Mouse (Mus musculus) lung, adult 10 weeks (tissue): ENCODE measurements around the gene Sema5a. TPM values are rescaled to one million over a fixed set of nuclear protein-coding genes. Genes with fewer than 3 reads are reported as not detected.

Experiments used
- polyA plus RNA-seq: library from polyadenylated mRNA; stranded (reverse); fragments of 350-450 nt; fragmentation: Illumina TruSeq; extraction: RNeasy Lipid Tissue Mini Kit (QIAGEN cat#74804); gene quantifications from one replicate; pipeline ENCODE4 v1.2.3, GENCODE M21; 2014; ENCODE audit warnings: low read depth, low replicate concordance; ENCODE audit not compliant: insufficient read depth

The Sema5a gene
- polyA plus RNA-seq: 2.6 TPM

DNA sequence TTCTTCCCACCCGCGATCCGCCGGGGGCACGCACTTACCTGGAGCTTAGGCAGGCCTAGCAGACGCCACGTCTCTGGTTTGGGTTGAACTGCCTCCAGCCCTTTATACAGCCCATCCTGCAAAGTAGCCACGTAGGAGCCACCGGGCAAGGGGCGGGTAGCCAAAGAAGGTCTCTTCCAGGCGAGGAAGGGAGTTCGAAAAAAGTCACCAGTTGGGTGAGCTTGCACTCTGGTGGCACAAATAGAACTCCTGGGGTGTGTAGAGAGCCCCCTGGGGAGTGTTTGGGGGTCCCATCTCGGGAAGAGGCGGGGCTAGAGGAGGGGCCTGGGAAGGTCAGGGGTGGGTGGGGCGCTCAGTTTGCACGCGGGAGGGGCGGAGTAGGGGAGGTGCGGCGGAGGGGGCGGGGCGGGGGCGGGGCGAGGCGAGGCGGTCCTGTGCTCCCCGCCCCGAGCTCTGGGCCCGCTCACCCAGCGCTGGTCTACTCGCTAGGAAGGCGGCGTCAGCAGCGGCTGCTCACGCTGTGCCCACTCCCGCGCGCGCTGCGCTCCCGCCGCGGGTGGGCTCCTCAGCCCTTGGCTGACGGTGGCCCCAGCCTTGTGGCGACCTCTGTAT, at the start of gene Sema5a:
Gene Sema5a, plus strand, starts transcription at position 467 of the 612 bp plus-strand sequence.

Other genes starting within 250 kb of the Sema5a start
- gene Tas2r119, start 67.5 kb upstream of the Sema5a start, polyA plus RNA-seq: not detected